ENCODE assay signal across 11 mouse cellular contexts in genomic region chr6:128766486-128767254, GRCm38 (mm10). TPM values are rescaled to one million over a fixed set of nuclear protein-coding genes. Genes with fewer than 3 reads are reported as not detected.
DNase-seq lines count a peak whose midpoint lies in the region; ATAC-seq and TF ChIP-seq lines count a peak whose summit lies in the region.
"Not testable (repeated sequence)": the region's sequence is repeated elsewhere in the genome, so short reads cannot be mapped to it uniquely, and the experiment has no call there.
"Had no signal": no experiment of that assay in that cellular context is flagged by ENCODE, and none has a peak within 500 bp of the region (broad histone marks: within the 10 kb centered on the region; RNA-seq: fewer than 3 reads in every experiment).

No protein-coding gene starts in this region.

- 49% methylated on average over 6 of the region's 6 CpGs for WGBS in forebrain, postnatal 0 days
- WGBS in hindbrain, embryonic 12.5 days = 63% methylated on average over 6 of the region's 6 CpGs
- WGBS in midbrain, embryonic 10.5 days = 70% methylated on average over 6 of the region's 6 CpGs

- TF ChIP-seq CTCF in Patski (IDR thresholded peaks at IDR 0.05) = peak; percentile 63
- peak; percentile 62 for TF ChIP-seq CTCF in forebrain, postnatal 0 days (IDR thresholded peaks at IDR 0.05; ENCODE audit: low read depth)

- in situ Hi-C loops in Patski (cut with MboI; ENCODE audit: low pct_unique_long_range_greater_than_20kb) = loop anchor here (5.0 kb wide), 1 partner anchor 76 kb away; no protein-coding TSS in a partner anchor

- peak; percentile 48 for ATAC-seq in Patski
- peak; percentile 18; the same call in 1 of the 2 replicates for ATAC-seq in forebrain, postnatal 0 days
- ATAC-seq in hindbrain, embryonic 12.5 days (ENCODE audit: low FRiP score) = not testable (repeated sequence)

- CTCF ChIA-PET in Patski (lab: Charles Lee) = interaction anchor here (0.7 to 1.7 kb wide), 4 partner anchors 33 to 73 kb away, joined by 3 to 9 read pairs (median 4); no protein-coding TSS in a partner anchor

- not testable (repeated sequence) for DNase-seq in Patski (ENCODE audit: low read depth, low spot score)
- DNase-seq in cerebellum, adult 9-10 months = peak; percentile 49
- peak; percentile 67 for DNase-seq in forebrain, postnatal 0 days
- peak; percentile 55 for DNase-seq in left cerebral cortex, postnatal 4 days
- peak; percentile 56 for DNase-seq in midbrain, embryonic 10.5 days (ENCODE audit: low spot score)
- DNase-seq in right cerebral cortex, postnatal 10 days (ENCODE audit: low spot score in 2 of 2) = peak; percentile 48 to 53
- peak; percentile 26 for DNase-seq in yolk sac, embryonic 10.5 days (ENCODE audit: low spot score)

- H3K4me3 ChIP-seq in forebrain, postnatal 0 days (ENCODE audit: low read depth, low read length); hindbrain, embryonic 12.5 days: not testable (repeated sequence)
- H3K4me3 ChIP-seq in midbrain, embryonic 10.5 days = peak overlapping the region; percentile 20; the same call in 1 of the 2 replicates

- not testable (repeated sequence) for H3K27me3 ChIP-seq in Patski; forebrain, postnatal 0 days (ENCODE audit: insufficient read depth, low read length); hindbrain, embryonic 12.5 days; midbrain, embryonic 10.5 days (ENCODE audit: low read depth, poor library complexity, severe bottlenecking)

- H3K36me3 ChIP-seq in forebrain, postnatal 0 days (ENCODE audit: insufficient read depth); hindbrain, embryonic 12.5 days; midbrain, embryonic 10.5 days: not testable (repeated sequence)

- H3K9ac ChIP-seq in forebrain, postnatal 0 days; hindbrain, embryonic 12.5 days: not testable (repeated sequence)

- H3K27ac ChIP-seq in forebrain, postnatal 0 days (ENCODE audit: low read depth, low read length); hindbrain, embryonic 12.5 days: not testable (repeated sequence)
- H3K27ac ChIP-seq in midbrain, embryonic 10.5 days (replicated peaks) = peak overlapping the region; percentile 61; the same call in 1 of the 2 replicates

- POLR2A ChIA-PET in Patski (lab: Charles Lee) = not testable (repeated sequence)

- intact Hi-C loops in left cerebral cortex, postnatal 4 days (cut with DNase I) = not testable (repeated sequence)

- not testable (repeated sequence) for H3K4me1 ChIP-seq in forebrain, postnatal 0 days (ENCODE audit: insufficient read depth); hindbrain, embryonic 12.5 days
- peaks cover 16% of the 10 kb centered on the region for H3K4me1 ChIP-seq in midbrain, embryonic 10.5 days

- H3K9me3 ChIP-seq in forebrain, postnatal 0 days (ENCODE audit: low read length); hindbrain, embryonic 12.5 days (replicated peaks); midbrain, embryonic 10.5 days (replicated peaks): not testable (repeated sequence)

- not testable (repeated sequence) for H3K4me2 ChIP-seq in forebrain, postnatal 0 days (ENCODE audit: low read depth)
- H3K4me2 ChIP-seq in hindbrain, embryonic 12.5 days (replicated peaks) = 0 out of 2 replicates have a peak overlapping the region, but pooled peaks have one; percentile 6

RNA-seq across cellular contexts. Expression of gene Klrb1c, which starts 22.3 kb away (rescaled TPM):
- not detected for polyA plus RNA-seq in Patski (2021)
- total RNA-seq in forebrain, postnatal 0 days (2014; rRNA removed) = 0.08 and 0.24 TPM in 2 replicates
- polyA plus RNA-seq in forebrain, postnatal 0 days (2015; fragmentation: Nextera tagmentation; extraction: Ambion mirVana) = 0.24 TPM in 1 of 2 replicates, not detected in the other
- polyA plus RNA-seq in hindbrain, embryonic 12.5 days (2016; fragmentation: Nextera tagmentation; extraction: Ambion mirVana) = not detected in 2 replicates
- total RNA-seq in left cerebral cortex, postnatal 4 days (2021) = not detected
- not detected in 2 replicates for polyA plus RNA-seq in midbrain, embryonic 10.5 days (2016; fragmentation: Nextera tagmentation; extraction: Ambion mirVana)
- polyA plus RNA-seq: limb, embryonic 10.5 days; stomach, embryonic 14.5 days had no signal

RNA-seq across cellular contexts. Expression of gene Klrb1, which starts 43.8 kb away (rescaled TPM):
- not detected for polyA plus RNA-seq in Patski (2021)
- total RNA-seq in forebrain, postnatal 0 days (2014; rRNA removed) = not detected in 2 replicates
- 0.42 and 0.62 TPM in 2 replicates for polyA plus RNA-seq in forebrain, postnatal 0 days (2015; fragmentation: Nextera tagmentation; extraction: Ambion mirVana)
- not detected in 2 replicates for polyA plus RNA-seq in hindbrain, embryonic 12.5 days (2016; fragmentation: Nextera tagmentation; extraction: Ambion mirVana)
- total RNA-seq in left cerebral cortex, postnatal 4 days (2021) = 1 to 10 TPM; 3.9 to 5.0 TPM
- polyA plus RNA-seq in midbrain, embryonic 10.5 days (2016; fragmentation: Nextera tagmentation; extraction: Ambion mirVana) = not detected in 2 replicates
- polyA plus RNA-seq: heart, embryonic 16.5 days; limb, embryonic 10.5 days; stomach, embryonic 14.5 days had no signal

RNA-seq across cellular contexts. Expression of gene Gm44511, which starts 59.4 kb away (rescaled TPM):
- not detected for polyA plus RNA-seq in Patski (2021)
- total RNA-seq in forebrain, postnatal 0 days (2014; rRNA removed) = not detected in 2 replicates
- polyA plus RNA-seq in forebrain, postnatal 0 days (2015; fragmentation: Nextera tagmentation; extraction: Ambion mirVana) = not detected in 2 replicates
- not detected in 2 replicates for polyA plus RNA-seq in hindbrain, embryonic 12.5 days (2016; fragmentation: Nextera tagmentation; extraction: Ambion mirVana)
- total RNA-seq in left cerebral cortex, postnatal 4 days (2021) = not detected
- not detected in 2 replicates for polyA plus RNA-seq in midbrain, embryonic 10.5 days (2016; fragmentation: Nextera tagmentation; extraction: Ambion mirVana)
- polyA plus RNA-seq: heart, embryonic 16.5 days; limb, embryonic 10.5 days; stomach, embryonic 14.5 days had no signal

RNA-seq across cellular contexts. Expression of gene Klrb1b, which starts 59.5 kb away (rescaled TPM):
- polyA plus RNA-seq in Patski (2021) = not detected
- total RNA-seq in forebrain, postnatal 0 days (2014; rRNA removed) = not detected in 2 replicates
- not detected in 2 replicates for polyA plus RNA-seq in forebrain, postnatal 0 days (2015; fragmentation: Nextera tagmentation; extraction: Ambion mirVana)
- 0.25 TPM in 1 of 2 replicates, not detected in the other for polyA plus RNA-seq in hindbrain, embryonic 12.5 days (2016; fragmentation: Nextera tagmentation; extraction: Ambion mirVana)
- not detected for total RNA-seq in left cerebral cortex, postnatal 4 days (2021)
- polyA plus RNA-seq in midbrain, embryonic 10.5 days (2016; fragmentation: Nextera tagmentation; extraction: Ambion mirVana) = not detected in 2 replicates
- polyA plus RNA-seq: limb, embryonic 10.5 days had no signal
